Mouse (Mus musculus) hindbrain, embryonic 16.5 days (tissue): ENCODE measurements at regions not wholly inside any gene's neighbourhood (a gene's known extent, or its start where the extent isn't known, plus 50 kb on each side); places are given as distances from the start of the nearest gene placed in this dataset.

Experiments
- ATAC-seq: fragments of 200-750 bp; cut with Nextera tagmentation; 2 replicates; pipeline ENCODE4 v1.8.0; 2017; ENCODE audit warnings: moderate TSS enrichment, moderate library complexity
- H3K27ac ChIP-seq: fragments of 300-500 bp; sonication (generic); 2 replicates; pipeline ENCODE4 v1.5.1; 2014; ENCODE audit warnings: low read depth, mild to moderate bottlenecking, control low read depth, low read length, moderate library complexity
- H3K27me3 ChIP-seq: fragments of 300-500 bp; sonication (generic); replicated peaks from 2 replicates; pipeline ENCODE4 v1.6.1; 2014; ENCODE audit warnings: low read length; ENCODE audit not compliant: control insufficient read depth, insufficient read depth
- H3K36me3 ChIP-seq: fragments of 300-500 bp; sonication (generic); 2 replicates; pipeline ENCODE4 v1.6.1; 2014; ENCODE audit warnings: mild to moderate bottlenecking, low read length, moderate library complexity, mixed read lengths; ENCODE audit not compliant: control insufficient read depth, insufficient read depth
- H3K4me1 ChIP-seq: fragments of 300-500 bp; sonication (generic); 2 replicates; pipeline ENCODE4 v1.6.1; 2014; ENCODE audit warnings: low read depth, low read length; ENCODE audit not compliant: control insufficient read depth, insufficient read depth
- H3K4me2 ChIP-seq: fragments of 300-500 bp; sonication (generic); 2 replicates; pipeline ENCODE4 v1.6.1; 2014; ENCODE audit warnings: mild to moderate bottlenecking, low read length, control low read depth, moderate library complexity
- H3K4me3 ChIP-seq: fragments of 300-500 bp; sonication (generic); 2 replicates; pipeline ENCODE4 v1.5.1; 2014; ENCODE audit warnings: mild to moderate bottlenecking, low read length, control low read depth, moderate library complexity
- H3K9ac ChIP-seq: fragments of 300-500 bp; sonication (generic); 2 replicates; pipeline ENCODE4 v1.6.1; 2014; ENCODE audit warnings: low read depth, mild to moderate bottlenecking, control low read depth, low read length, moderate library complexity
- H3K9me3 ChIP-seq: fragments of 300-500 bp; sonication (generic); 2 replicates; pipeline ENCODE4 v1.6.1; 2014; ENCODE audit warnings: mild to moderate bottlenecking, low read length, moderate library complexity; ENCODE audit not compliant: control insufficient read depth
- WGBS: fragments of 180-500 bp; shearing (Covaris S2); extraction: QIAGEN DNeasy Blood & Tissue Kit; methylation state at CpG from one replicate; pipeline ENCODE4 v1.1.7; 2014; 5-methylcytosine and 5-hydroxymethylcytosine counted together

GRCm38 (mm10) chr15:51471143-51471542, 2413.6 kb upstream of the Gm7489 start:
- Histone ChIP-seq H3K9me3 (no peaks in the 10 kb centered on the region), H3K27me3 (no peaks in the 10 kb centered on the region), H3K36me3 (no peaks in the 10 kb centered on the region), H3K4me1 (no peaks in the 10 kb centered on the region), H3K27ac (no peak overlapping the region), H3K9ac (no peak overlapping the region), H3K4me2 (no peak overlapping the region), H3K4me3 (no peak overlapping the region)
- WGBS: 63% methylated on average over 1 of the region's 1 CpGs
- ATAC-seq: no peak

GRCm38 (mm10) chr15:51472049-51472448, 2412.7 kb upstream of the Gm7489 start:
- Histone ChIP-seq H3K9ac (no peak overlapping the region), H3K27me3 (no peaks in the 10 kb centered on the region), H3K27ac (no peak overlapping the region), H3K4me1 (no peaks in the 10 kb centered on the region), H3K9me3 (no peaks in the 10 kb centered on the region), H3K4me3 (no peak overlapping the region), H3K36me3 (no peaks in the 10 kb centered on the region), H3K4me2 (no peak overlapping the region)
- no peak for ATAC-seq
- 89% methylated on average over 2 of the region's 2 CpGs for WGBS

- H3K9me3 ChIP-seq: no peaks in the 10 kb centered on the region
- 81% methylated on average over 4 of the region's 4 CpGs for WGBS
- H3K36me3 ChIP-seq: no peaks in the 10 kb centered on the region
- no peak overlapping the region for H3K27ac ChIP-seq
- H3K4me3 ChIP-seq: no peak overlapping the region
- no peaks in the 10 kb centered on the region for H3K4me1 ChIP-seq
- no peak for ATAC-seq
- no peaks in the 10 kb centered on the region for H3K27me3 ChIP-seq
- H3K4me2 ChIP-seq: no peak overlapping the region
- H3K9ac ChIP-seq: no peak overlapping the region
Observed at GRCm38 (mm10) chr15:51481856-51482255, 2402.8 kb upstream of the Gm7489 start.

GRCm38 (mm10) chr15:51484207-51484606, 2400.5 kb upstream of the Gm7489 start:
- Histone ChIP-seq H3K36me3 (no peaks in the 10 kb centered on the region), H3K4me2 (no peak overlapping the region), H3K9me3 (no peaks in the 10 kb centered on the region), H3K27me3 (no peaks in the 10 kb centered on the region), H3K4me3 (no peak overlapping the region), H3K9ac (no peak overlapping the region), H3K4me1 (no peaks in the 10 kb centered on the region), H3K27ac (no peak overlapping the region)
- 63% methylated on average over 2 of the region's 2 CpGs for WGBS
- ATAC-seq: no peak

- H3K27me3 ChIP-seq: no peaks in the 10 kb centered on the region
- no peak for ATAC-seq
- no peak overlapping the region for H3K4me2 ChIP-seq
- no peaks in the 10 kb centered on the region for H3K4me1 ChIP-seq
- no peaks in the 10 kb centered on the region for H3K36me3 ChIP-seq
- 92% methylated on average over 2 of the region's 2 CpGs for WGBS
- H3K9ac ChIP-seq: no peak overlapping the region
- no peaks in the 10 kb centered on the region for H3K9me3 ChIP-seq
- no peak overlapping the region for H3K27ac ChIP-seq
- H3K4me3 ChIP-seq: no peak overlapping the region
Observed at GRCm38 (mm10) chr15:51485554-51485953, 2399.2 kb upstream of the Gm7489 start.

GRCm38 (mm10) chr15:51502058-51502741, 2382.5 kb upstream of the Gm7489 start:
- no peaks in the 10 kb centered on the region for H3K36me3 ChIP-seq
- no peaks in the 10 kb centered on the region for H3K9me3 ChIP-seq
- H3K4me2 ChIP-seq: no peak overlapping the region
- 74% methylated on average over 12 of the region's 12 CpGs for WGBS
- H3K27me3 ChIP-seq: no peaks in the 10 kb centered on the region
- no peaks in the 10 kb centered on the region for H3K4me1 ChIP-seq
- H3K4me3 ChIP-seq: no peak overlapping the region
- no peak overlapping the region for H3K27ac ChIP-seq
- no peak for ATAC-seq
- no peak overlapping the region for H3K9ac ChIP-seq

GRCm38 (mm10) chr15:51502742-51503270, 2381.9 kb upstream of the Gm7489 start:
- H3K27ac ChIP-seq: no peak overlapping the region
- WGBS: 52% methylated on average over 10 of the region's 10 CpGs

GRCm38 (mm10) chr15:51503341-51503740, 2381.4 kb upstream of the Gm7489 start:
- ATAC-seq: no peak
- no peaks in the 10 kb centered on the region for H3K9me3 ChIP-seq
- no peak overlapping the region for H3K4me3 ChIP-seq
- WGBS: 33% methylated on average over 8 of the region's 8 CpGs
- H3K27me3 ChIP-seq: no peaks in the 10 kb centered on the region
- no peak overlapping the region for H3K27ac ChIP-seq
- H3K4me2 ChIP-seq: peak overlapping the region; percentile 25; the same call in 1 of the 2 replicates
- H3K4me1 ChIP-seq: no peaks in the 10 kb centered on the region
- H3K9ac ChIP-seq: no peak overlapping the region
- H3K36me3 ChIP-seq: no peaks in the 10 kb centered on the region

More at GRCm38 (mm10) chr15:51502742-51503270, 2381.9 kb upstream of the Gm7489 start:
- Histone ChIP-seq H3K4me3 (no peak overlapping the region), H3K27me3 (no peaks in the 10 kb centered on the region), H3K36me3 (no peaks in the 10 kb centered on the region), H3K9me3 (no peaks in the 10 kb centered on the region), H3K4me1 (no peaks in the 10 kb centered on the region), H3K9ac (no peak overlapping the region; the same call in 1 of the 2 replicates), H3K4me2 (peak overlapping the region; percentile 25)
- ATAC-seq: 0 out of 2 replicates have a peak, but pooled peaks have one; percentile 14

- Histone ChIP-seq H3K27ac (no peak overlapping the region), H3K4me1 (no peaks in the 10 kb centered on the region), H3K36me3 (no peaks in the 10 kb centered on the region), H3K4me2 (no peak overlapping the region), H3K27me3 (no peaks in the 10 kb centered on the region), H3K9ac (no peak overlapping the region), H3K4me3 (no peak overlapping the region), H3K9me3 (no peaks in the 10 kb centered on the region)
- 81% methylated on average over 11 of the region's 11 CpGs for WGBS
- ATAC-seq: no peak
Observed at GRCm38 (mm10) chr15:51504016-51504760, 2380.5 kb upstream of the Gm7489 start.
